Mouse (Mus musculus) lung, adult 18-20 months (tissue): ENCODE data around the gene 4930469K13Rik.

Experiments
- DNase-seq, 2 experiments: peaks; one replicate each; pipeline ENCODE4 v3.0.0; 2022; ENCODE audit warnings: mixed read lengths in 2 of 2

Gene 4930469K13Rik

DNA sequence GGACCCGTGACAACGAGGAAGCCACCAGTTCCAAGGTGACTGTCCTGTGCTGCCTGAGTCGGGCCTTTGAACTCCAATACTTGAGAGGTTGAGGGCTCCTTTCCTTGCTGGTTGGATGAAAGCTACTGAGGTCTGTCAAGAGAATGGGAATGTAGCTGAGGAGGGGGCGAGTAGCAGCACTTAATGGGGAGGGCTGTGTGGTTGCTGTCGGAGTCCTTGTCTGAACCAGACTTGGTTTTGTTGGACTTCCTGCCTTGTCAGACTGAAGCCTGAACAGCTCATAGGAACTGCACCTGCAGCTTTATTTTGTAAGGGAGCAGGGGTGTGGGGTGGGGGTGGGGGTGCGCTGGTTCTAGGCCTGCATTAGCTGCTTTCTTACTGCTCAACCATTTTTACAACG lies 19.8 kb downstream of the 4930469K13Rik start:
- no peak for DNase-seq

DNA sequence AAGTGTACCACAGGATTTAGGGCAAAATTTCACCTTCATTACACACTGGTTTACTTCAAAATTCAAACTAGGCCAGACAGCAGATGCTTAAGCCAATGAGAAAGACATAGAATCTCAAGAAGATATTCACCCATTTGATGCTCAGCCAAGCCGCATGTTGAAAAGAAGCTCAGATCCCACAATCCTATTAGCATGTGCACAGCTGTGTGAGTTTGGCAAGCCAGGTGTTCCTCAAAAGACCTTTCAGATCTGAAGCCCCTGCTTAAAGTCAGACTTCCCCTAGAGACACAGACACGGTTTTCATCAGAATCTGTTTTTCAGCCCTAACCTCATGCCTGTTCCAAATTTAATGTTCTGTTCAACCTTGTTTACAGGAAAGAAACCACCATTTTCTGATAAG lies 20.5 kb downstream of the 4930469K13Rik start:
- no peak for DNase-seq

DNA sequence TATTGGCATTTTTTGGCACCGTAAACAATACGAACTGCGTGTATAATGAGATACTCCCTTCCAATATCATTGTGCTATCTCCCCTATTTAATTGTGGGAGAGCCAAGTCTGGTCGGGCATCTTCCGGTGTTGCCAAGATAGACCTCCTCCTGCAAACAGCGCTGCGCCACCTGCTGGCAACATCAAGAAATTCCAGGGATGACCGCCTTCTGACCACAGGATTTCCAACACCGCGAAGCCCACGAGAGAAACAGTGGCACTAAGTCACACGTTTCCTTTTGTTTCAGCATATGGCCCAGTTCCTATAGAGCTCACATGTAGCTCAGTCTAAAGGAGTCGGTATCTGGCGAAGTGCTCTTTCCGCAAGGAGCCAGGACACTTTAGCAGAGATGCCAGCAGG lies 24.6 kb downstream of the 4930469K13Rik start:
- peak; percentile 31 to 36 for DNase-seq

DNA sequence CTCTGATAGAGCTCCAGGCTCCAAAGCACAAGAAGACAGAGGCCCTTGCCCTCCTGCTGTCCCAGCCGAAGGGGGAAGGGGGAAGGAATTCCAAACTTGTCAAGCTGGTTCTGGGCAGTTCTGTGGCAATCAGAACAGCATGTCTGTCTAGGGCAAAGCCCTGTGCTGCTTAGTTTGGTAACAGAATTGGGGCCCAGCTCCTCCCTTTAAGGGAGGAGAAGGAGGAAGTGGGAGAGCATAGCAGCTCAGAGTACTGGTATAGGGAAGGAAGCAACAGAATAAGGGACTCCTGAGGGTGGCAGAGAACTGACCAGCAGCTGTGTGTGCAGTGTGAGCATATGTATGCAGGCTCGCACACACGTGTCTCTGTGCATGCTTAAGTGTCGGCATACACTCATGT lies 26.0 kb downstream of the 4930469K13Rik start:
- DNase-seq = peak; percentile 26 to 47

DNA sequence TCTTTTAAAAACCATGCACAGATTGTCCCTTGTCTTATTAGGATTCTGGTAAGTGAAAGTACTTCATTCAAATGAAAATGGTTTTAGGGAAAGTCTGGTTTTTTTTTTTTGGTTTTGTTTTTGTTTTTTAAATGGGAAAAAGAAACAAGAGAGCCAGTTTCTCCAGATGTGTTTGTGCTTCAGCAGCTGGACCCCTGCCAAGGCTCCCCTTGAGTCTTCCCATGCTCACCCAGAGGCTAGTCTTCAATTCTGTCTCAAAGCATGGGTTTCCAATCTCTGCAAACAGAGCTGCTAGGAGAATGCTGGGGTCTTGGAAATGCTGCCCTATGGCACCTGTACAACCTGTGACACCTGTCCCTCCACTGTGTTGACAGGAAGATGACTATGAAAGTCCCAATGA lies 27.8 kb downstream of the 4930469K13Rik start:
- no peak for DNase-seq

DNA sequence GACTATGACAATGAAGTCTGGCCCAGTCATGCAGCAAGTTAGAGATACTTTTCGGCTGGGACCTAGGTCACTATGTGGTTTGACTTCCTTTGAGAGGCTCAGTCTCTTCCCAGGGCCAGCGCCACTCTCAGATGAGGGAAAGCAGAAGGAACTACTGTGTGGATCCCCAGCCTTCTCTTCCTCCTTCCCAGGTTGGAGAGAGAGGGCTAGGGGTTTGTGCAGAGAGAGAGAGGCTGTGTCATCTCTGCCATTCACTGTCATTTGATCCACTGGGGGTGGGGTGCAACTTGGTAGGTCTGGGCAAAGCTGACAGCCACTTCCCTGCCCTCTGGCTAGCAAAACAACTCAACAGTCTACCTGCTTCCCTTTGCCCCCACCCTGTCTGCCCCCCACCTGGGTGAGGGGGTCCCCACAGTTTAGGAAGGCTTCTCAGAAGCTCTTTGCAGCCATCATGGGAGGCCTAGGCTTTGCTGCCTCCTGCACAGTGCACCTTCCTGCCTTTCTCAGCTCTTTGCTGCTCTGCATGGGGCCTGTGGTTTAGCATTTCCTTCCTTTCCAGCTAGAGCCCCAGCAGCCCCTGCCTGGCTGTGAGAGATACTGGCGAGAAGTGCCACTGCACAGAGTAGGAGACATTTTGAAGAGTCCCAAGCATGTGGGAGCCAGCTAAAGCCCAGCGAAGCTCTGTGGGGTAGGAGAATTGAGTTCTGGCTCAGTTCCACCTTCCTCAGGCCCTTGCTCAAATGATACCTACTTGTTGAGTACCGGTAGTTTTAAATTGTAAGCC lies 34.5 kb downstream of the 4930469K13Rik start:
- peak in 1 of 2 experiments; percentile 17 for DNase-seq

DNA sequence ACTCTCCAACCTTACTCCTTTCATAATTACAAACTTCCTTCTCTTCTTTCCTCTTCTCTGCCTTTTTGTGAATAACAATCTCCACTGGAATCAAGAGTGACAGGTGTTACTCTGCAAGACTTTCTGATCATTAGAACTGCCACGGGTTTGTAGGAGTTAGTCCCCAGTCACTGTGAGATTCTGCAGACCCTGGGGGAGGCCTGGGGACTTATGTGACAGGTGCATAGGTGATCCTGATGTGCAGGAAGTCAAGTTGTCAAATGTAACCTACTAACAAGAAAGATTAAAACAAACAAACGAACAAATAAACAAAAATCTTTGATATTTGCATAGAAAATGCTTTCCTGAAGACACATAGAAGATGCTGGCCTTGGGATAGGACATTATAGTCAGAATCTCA lies 35.1 kb downstream of the 4930469K13Rik start:
- DNase-seq = no peak

DNA sequence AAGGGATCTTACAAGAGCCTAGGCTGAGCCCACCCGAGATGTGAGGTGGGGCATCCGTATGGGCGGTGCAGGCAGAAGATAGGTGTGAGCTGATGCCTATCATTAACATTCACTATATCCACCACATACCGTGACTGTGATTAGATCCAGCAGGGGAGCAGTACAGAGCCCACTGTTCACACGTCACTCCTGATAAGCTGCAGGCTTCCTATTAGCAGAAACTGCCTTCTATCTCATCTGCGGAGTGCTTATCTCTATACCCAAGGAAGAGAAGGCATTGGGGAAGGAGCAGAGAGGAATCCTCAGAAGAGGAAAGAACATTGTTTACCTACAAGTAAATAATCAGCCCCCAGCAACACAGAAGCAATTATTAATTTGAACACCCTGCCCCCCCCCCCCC lies 36.6 kb downstream of the 4930469K13Rik start:
- no peak for DNase-seq

DNA sequence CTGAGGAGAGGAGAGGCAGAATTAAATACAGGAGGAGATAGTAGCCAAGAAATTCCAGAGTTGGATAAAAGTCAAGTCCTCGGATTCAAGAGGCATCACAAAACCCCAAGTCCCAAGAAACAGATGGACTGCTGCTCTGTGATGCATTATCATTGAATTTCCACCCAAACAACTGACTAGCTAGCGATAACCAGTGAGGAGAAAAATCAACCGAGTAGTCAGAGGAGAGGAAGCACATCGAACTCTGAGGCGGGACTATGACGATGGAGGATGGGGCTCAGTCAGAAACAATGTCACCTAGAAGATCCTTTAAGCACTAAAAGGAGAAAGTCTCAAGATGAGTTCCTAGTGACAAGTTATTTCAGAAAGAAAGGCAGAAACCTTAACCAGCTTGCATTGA lies 39.4 kb downstream of the 4930469K13Rik start:
- no peak for DNase-seq

DNA sequence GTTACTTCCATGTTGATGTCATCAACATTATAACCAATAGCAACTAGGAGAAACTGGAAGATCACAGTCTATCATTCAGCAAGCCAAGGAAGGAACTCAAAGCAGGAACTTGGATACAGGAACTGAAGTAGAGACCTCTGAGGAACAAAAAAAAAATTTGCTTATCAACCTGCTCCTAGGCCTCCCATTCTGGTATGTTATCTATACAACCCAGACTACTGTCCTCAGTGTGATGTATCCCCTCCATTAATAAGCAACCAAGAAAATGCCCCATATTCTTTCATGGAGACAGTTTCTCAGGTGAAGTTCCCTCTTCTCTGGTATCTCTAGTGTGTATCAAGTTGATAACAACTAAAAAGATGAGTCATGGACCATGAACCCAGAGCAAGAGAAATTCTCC lies 40.0 kb downstream of the 4930469K13Rik start:
- DNase-seq = no peak

DNA sequence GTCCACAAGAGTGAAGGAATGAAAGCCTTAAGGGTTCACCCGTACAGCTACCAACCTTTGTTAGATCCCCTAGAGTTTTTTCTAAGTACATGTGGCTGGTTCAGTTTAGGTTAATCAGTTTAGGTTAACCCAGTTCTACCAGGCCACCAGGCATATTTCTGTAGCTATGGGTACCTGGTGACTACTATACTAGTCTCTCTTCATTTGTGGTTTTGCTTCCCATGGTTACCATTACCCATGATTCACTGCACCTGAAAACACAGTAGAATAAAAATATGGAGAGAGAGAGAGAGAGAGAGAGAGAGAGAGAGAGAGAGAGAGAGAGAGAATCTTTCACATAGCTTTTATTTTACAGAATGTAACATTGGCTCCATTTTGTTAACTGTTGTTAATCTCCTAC lies 41.6 kb downstream of the 4930469K13Rik start:
- no peak for DNase-seq

DNA sequence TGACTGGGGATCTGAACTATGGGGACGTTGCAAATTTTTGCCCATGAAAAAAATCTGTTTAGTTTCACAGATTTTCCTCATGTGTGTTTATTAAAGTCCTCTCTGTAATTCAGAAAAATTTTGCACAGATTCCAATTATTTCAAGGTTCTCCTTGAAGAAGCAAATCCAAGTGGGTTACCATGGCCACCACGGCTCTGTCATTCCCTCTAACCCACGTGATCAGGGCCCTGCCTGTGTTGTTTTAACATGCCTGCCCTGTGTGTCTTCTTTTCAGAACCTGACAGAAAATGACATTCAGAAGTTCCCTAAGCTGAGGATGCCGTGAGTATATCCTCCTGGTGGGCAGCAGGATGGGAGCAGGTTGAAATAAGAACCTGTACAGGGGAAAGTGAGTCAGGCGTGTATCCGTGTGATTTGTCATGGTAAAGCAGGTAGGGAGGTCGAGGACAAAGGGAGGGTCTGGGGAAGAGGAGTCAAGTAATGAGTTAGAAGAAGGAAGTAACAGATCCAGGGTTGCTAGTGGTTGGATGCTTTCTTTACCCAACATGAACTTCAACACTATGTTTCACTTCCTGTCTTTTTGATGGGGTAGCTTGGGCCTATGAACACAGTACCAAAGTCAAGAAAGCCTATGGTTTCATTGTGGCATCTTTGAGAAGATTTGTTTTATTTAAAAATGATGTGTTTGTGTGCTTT lies 44.2 kb downstream of the 4930469K13Rik start:
- no peak for DNase-seq

DNA sequence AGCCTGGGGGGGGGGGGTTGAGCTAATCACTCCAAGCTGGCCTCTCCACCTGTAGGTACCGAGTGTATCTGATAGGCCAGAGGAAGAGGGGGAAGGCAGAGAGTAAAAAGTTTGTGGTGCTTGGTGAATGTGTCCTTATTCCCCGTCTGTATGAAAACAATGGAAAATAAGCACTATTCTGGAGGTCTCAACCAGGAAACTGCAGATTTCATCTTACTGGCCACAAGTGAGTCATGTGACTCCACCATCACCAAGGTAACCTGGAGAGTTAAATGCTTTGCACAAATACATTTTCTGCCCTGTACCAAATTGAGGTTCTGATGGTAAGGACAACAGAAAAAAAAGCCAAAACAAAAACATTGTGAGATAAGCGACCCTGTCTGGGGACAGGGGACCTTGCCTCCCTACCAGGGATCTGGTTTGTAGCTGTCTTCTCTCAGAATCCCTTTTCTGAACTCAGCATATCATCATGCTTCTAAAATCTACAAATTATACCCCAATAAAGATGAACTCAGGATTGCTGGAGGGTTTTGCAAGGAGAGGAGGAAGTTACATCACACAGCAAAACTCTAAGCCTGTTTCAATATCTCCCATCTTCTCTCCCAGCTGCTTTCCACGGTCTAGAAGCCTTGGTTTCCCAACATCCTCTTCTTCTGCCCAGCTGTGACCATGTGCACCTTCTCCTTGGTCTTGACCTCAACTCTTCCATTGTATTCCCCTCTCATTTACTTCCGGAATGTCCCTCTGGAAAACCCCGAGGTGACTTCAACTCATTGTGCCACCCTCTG lies 45.1 kb downstream of the 4930469K13Rik start:
- no peak for DNase-seq

DNA sequence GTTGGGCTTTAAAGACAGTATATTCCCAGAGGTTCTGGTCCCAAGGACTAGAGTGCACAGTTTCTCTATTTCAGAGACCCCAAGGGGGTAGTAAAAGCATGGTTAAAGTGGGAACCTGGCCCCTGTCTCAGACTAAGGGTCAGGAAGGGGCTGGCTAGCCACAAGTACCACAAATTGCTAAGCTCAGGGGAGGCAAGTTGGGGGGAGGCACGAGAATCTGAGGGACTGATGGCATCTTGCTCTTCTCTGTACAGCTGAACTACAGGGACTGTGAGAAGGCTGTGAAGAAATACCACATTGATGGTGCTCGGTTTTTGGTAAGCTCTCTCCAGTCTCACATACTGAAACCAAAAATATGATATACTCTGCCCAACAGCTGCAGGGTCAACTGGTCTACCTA lies 47.7 kb downstream of the 4930469K13Rik start:
- DNase-seq = no peak

DNA sequence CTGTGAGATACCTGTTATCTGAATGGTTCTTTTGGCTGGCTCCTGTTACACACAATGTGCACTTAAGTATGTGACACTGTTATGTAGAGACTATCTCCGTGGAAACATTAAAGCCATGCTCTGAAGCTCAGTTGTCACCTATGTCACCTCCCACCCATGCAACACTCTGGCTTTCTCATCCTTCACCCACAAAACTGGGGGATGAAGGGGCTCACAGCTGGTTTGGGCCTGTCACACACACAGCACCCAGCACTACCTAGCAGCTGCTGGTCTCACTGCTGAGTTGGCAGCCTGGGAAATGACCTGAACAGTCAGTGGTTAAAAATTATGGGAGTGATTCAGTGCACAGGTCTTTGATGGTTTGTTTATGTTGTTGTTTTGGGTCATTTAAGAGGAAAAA lies 48.3 kb downstream of the 4930469K13Rik start:
- no peak for DNase-seq

DNA sequence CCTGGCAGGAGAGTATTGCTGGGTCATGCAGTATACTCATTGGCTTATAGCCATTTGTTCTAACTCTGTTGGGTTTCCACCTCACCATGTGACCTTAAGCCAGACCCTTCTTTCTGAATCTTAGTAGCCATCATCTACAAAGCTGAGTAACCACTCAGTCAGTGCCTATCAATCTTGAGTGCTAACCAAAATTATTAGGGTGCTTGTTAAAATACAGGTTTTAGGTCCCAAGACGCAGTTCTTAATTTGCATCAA lies 49.3 kb downstream of the 4930469K13Rik start:
- no peak for DNase-seq

DNA sequence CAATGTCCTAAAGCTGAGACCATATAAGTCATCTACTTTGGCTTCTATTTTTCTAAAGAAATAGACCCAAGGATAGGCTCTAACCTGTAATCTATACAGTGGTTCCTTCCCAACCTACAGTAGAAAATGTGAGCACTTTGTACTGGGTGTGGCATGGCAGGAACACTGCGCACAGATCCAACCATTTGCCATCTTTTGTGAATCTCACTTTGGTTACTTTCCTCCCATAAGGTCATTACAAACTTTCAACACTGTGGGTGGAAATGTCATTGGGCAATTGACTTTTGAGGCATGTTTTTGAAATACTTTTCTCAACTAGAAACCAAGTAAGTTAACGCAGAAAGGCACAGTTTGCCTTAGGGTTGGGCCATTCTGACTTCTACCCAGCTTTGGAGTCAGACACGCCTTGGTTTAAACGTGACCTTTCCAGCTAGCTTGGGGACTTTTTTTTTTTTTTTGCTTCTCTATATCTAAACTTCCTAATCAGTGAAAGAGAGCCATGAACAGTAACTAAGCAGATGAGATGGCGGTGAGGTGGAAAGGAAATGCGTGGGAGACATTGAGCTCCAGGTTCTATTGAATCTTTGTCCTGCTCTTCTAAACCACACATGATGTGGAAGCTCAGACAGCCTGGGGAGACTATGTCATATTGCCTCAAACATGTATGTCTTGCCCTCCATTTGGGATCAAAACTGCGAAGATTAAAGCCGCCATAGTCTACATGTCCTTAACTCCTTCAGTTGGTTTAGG lies 49.8 kb downstream of the 4930469K13Rik start:
- no peak for DNase-seq

DNA sequence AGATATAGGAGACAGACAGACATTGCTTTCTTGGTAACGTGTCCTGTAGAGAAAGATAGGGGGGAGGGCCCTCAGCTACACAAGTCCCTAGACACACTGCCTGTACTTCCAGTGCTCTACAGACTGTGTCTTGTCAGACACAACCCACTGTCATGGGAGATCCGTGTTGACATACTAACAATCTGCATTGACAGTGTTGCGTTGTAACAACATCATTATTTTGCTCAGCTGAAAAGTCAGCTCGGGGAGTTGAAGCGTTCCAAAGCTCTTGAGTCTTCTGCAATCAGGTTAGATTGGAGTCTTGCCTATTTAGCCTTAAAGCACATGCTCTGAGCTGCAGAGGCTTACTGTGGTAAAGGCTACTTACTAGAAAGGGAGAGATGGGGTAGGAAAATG lies 50.8 kb downstream of the 4930469K13Rik start:
- no peak for DNase-seq

DNA sequence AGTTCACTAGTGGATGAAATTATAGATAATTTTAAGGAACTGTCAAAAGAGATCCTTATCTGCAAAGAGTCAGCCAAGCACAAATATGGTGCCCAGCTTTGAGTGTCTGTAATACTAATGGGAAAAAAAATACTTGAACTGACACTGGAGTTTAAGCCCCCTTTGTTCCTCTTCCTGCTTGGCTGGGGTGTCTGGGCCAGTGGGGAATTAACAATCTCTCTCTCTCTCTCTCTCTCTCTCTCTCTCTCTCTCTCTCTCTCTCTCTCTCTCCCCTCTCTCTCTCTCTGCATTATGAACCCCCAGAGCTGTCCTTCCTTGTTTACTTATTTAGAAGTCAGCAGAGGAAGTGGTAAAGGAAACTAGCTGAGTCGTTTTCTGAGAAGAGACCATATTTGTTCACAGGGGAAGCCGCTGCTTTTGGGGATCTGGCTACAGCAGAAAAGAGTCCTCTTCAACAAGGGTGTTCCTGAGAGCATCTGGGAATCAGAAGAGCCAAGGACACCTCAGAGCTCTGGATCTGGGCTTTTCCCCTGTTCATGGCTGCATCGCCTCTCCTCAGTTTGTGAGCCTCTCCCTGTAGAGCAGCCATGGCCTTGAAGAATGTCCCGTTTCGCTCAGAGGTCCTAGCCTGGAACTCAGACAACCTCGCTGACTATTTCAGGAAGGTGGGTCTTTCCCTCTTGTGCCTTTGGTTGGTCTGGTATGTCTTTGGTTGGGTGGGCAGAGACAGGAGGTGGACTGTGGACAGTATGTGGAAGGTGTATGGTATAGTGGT lies 51.4 kb downstream of the 4930469K13Rik start, which contains the start of gene Lcp2:
Gene Lcp2, plus strand, starts transcription at position 154 of the 775 bp plus-strand sequence.
- peak in 1 of 2 experiments; percentile 3 for DNase-seq

DNA sequence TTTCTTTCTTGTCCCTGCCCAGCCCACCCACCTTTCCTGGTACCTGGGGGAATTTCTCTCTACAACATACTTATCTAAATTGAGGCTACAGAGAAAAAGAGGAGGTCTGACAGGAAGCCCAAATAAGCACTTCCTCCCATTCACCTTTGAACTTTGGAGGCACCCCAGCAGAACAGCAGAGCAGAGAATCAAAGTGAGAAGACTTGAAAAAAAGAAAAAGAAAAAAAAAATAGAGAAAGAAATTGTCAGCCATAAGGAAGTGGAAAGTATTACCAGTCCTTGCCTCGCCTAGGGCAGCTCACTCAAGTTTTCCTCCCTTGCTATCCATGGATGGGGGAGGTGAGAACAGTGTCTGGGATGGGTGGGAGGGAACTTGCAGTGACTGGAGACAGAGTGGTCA lies 55.5 kb downstream of the 4930469K13Rik start:
- DNase-seq = no peak

DNA sequence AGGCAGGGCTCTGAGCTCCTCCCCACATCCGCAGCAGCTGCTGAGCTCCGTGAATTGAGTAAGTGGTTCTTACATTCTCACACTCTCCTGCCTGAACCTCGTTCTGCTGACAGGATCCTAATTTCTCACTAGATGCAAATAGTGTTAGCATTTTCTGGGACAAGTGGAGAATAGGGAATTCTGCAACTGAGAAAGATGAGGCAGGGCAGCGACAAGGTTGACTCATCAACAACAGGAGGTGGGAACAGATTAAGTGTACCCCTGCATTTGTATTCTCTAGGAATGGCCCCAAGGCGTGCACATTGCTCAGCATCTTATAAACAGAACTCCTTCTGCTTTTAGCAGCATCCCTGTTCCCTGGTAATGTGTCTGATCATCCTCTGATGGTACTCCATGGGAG lies 58.3 kb downstream of the 4930469K13Rik start:
- no peak for DNase-seq
